Mouse (Mus musculus) forebrain, embryonic 15.5 days (tissue): ENCODE measurements around the gene Gm17622. TPM values are rescaled to one million over a fixed set of nuclear protein-coding genes. Genes with fewer than 3 reads are reported as not detected.

ENCODE experiments used
- ATAC-seq: fragments of 200-750 bp; cut with Nextera tagmentation; replicated peaks from 2 replicates; pipeline ENCODE4 v1.8.0; 2017; ENCODE audit warnings: mild to moderate bottlenecking, moderate TSS enrichment, moderate library complexity
- H3K27ac ChIP-seq: fragments of 300-500 bp; sonication (generic); replicated peaks from 2 replicates; pipeline ENCODE4 v1.5.1; 2015; ENCODE audit warnings: mild to moderate bottlenecking, inconsistent platforms
- H3K27me3 ChIP-seq: fragments of 300-500 bp; sonication (generic); 2 replicates; pipeline ENCODE4 v1.6.1; 2015; ENCODE audit warnings: inconsistent platforms
- H3K36me3 ChIP-seq: fragments of 300-500 bp; sonication (generic); 2 replicates; pipeline ENCODE4 v1.6.1; 2015; ENCODE audit warnings: mild to moderate bottlenecking, inconsistent platforms
- H3K4me1 ChIP-seq: fragments of 300-500 bp; sonication (generic); 2 replicates; pipeline ENCODE4 v1.6.1; 2015; ENCODE audit warnings: inconsistent platforms
- H3K4me2 ChIP-seq: fragments of 300-500 bp; sonication (generic); replicated peaks from 2 replicates; pipeline ENCODE4 v1.6.1; 2015; ENCODE audit warnings: mild to moderate bottlenecking, inconsistent platforms
- H3K4me3 ChIP-seq: fragments of 300-500 bp; sonication (generic); 2 replicates; pipeline ENCODE4 v1.5.1; 2015; ENCODE audit warnings: mild to moderate bottlenecking, inconsistent platforms
- H3K9ac ChIP-seq: fragments of 300-500 bp; sonication (generic); replicated peaks from 2 replicates; pipeline ENCODE4 v1.6.1; 2015; ENCODE audit warnings: mild to moderate bottlenecking, inconsistent platforms
- H3K9me3 ChIP-seq: fragments of 300-500 bp; sonication (generic); 2 replicates; pipeline ENCODE4 v1.6.1; 2016; ENCODE audit warnings: inconsistent platforms
- WGBS: fragments of 180-500 bp; shearing (Covaris S2); methylation state at CpG from one replicate; pipeline ENCODE4 v1.1.7; 2015; ENCODE audit warnings: mixed read lengths; 5-methylcytosine and 5-hydroxymethylcytosine counted together
- polyA plus RNA-seq: library from polyadenylated mRNA; unstranded; fragments of >200 nt; fragmentation: Nextera tagmentation; extraction: Ambion mirVana; gene quantifications from 2 replicates; pipeline ENCODE4 v1.2.1, GENCODE M21; 2015

Gm17622 gene
- polyA plus RNA-seq, 1 experiment from 2014 or later = not detected

DNA sequence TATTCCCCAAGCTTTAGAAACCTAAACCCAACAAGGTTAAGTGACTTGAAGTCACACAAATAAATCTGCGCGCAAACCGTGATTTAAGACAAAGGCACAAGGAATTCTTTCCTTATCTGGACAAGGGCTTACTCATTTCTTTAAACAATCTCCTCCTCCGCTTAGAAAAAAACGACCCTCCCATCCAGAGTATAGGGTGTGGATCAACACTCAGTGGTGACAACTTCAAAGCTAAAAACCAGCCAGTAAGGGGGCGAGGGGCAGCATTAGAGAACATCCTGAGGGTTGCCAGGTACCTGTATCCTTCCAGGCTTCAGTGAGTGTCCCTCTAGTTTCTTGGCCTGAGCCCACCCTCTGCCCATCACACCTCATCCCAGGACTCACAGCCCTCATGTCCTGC lies 20.0 kb upstream of the Gm17622 start:
- H3K4me3 ChIP-seq = no peak overlapping the region
- H3K9me3 ChIP-seq = no peaks in the 10 kb centered on the region
- ATAC-seq = no peak
- H3K4me2 ChIP-seq = no peak overlapping the region
- H3K27ac ChIP-seq = no peak overlapping the region
- WGBS = 90% methylated on average over 6 of the region's 6 CpGs
- H3K27me3 ChIP-seq = no peaks in the 10 kb centered on the region
- no peak overlapping the region for H3K9ac ChIP-seq
- H3K4me1 ChIP-seq = no peaks in the 10 kb centered on the region
- H3K36me3 ChIP-seq = no peaks in the 10 kb centered on the region

- WGBS = 92% methylated on average over 14 of the region's 14 CpGs
- Histone ChIP-seq H3K4me2 (no peak within 1 kb of the TSS), H3K9ac (no peak within 1 kb of the TSS), H3K27me3 (no peaks in the 10 kb centered on the region), H3K27ac (no peak within 1 kb of the TSS), H3K36me3 (no peaks in the 10 kb centered on the region), H3K4me1 (no peaks in the 10 kb centered on the region), H3K4me3 (no peak within 1 kb of the TSS), H3K9me3 (no peaks in the 10 kb centered on the region)
- no peak for ATAC-seq
Measured at GRCm38 (mm10) chr13:96470957-96471356, 19.6 kb upstream of the Gm17622 start, which contains the start of gene Ankdd1b. Gene Ankdd1b, minus strand, starts transcription at chr13:96471198.

DNA sequence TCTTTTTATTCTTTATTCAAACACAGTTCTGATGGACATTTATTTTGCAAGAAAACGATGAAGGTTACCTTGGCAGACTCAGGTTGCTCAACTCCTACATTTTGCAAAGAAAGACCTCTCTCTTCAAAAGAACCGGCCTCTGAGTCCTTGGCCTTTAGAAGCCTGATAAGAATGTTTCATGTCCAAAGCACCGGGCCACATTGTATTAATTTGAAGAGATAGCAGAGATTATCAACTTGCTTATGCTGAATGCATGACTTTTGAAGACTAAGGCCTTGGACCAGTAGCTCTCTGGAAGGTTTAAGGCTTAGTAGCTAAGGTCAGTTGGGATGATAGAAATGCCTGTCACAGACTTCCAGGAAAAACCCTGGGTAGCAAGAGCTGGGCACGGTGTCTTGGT lies 13.3 kb upstream of the Gm17622 start:
- Histone ChIP-seq H3K4me2 (no peak overlapping the region), H3K9me3 (no peaks in the 10 kb centered on the region), H3K27ac (no peak overlapping the region), H3K9ac (no peak overlapping the region), H3K4me3 (no peak overlapping the region), H3K4me1 (no peaks in the 10 kb centered on the region), H3K27me3 (no peaks in the 10 kb centered on the region), H3K36me3 (no peaks in the 10 kb centered on the region)
- 95% methylated on average over 4 of the region's 4 CpGs for WGBS
- ATAC-seq = no peak

- Histone ChIP-seq H3K4me2 (no peak overlapping the region), H3K27ac (no peak overlapping the region), H3K36me3 (no peaks in the 10 kb centered on the region), H3K27me3 (no peaks in the 10 kb centered on the region), H3K9me3 (no peaks in the 10 kb centered on the region), H3K9ac (no peak overlapping the region), H3K4me3 (no peak overlapping the region), H3K4me1 (no peaks in the 10 kb centered on the region)
- WGBS = 94% methylated on average over 1 of the region's 1 CpGs
- no peak for ATAC-seq
Measured at GRCm38 (mm10) chr13:96478991-96479390, 11.5 kb upstream of the Gm17622 start.

DNA sequence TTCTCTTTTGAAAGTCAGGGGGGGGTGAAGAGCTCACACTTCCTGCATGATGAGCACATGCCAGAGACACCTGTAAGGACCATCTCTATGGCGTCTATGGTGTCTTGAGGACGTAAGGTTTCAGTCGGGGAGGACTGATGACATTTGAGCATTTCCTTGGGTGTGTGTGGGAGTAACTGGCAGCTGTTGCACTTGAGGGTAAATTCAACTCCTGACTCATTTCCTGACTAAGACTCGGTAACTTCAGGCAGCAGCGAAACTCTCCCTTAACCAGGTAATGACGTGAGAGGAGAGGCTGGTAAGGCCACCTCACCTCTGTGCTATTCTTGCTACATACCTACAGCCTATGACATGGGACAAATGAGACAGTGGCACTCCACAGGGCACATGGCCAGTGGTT lies 3.3 kb upstream of the Gm17622 start:
- H3K4me3 ChIP-seq = no peak overlapping the region
- no peak overlapping the region for H3K27ac ChIP-seq
- H3K27me3 ChIP-seq = no peaks in the 10 kb centered on the region
- H3K4me2 ChIP-seq = no peak overlapping the region
- no peak overlapping the region for H3K9ac ChIP-seq
- peaks cover 4% of the 10 kb centered on the region; the same call in 1 of the 2 replicates for H3K36me3 ChIP-seq
- no peaks in the 10 kb centered on the region for H3K9me3 ChIP-seq
- WGBS = 92% methylated on average over 6 of the region's 6 CpGs
- no peaks in the 10 kb centered on the region for H3K4me1 ChIP-seq
- ATAC-seq = no peak

DNA sequence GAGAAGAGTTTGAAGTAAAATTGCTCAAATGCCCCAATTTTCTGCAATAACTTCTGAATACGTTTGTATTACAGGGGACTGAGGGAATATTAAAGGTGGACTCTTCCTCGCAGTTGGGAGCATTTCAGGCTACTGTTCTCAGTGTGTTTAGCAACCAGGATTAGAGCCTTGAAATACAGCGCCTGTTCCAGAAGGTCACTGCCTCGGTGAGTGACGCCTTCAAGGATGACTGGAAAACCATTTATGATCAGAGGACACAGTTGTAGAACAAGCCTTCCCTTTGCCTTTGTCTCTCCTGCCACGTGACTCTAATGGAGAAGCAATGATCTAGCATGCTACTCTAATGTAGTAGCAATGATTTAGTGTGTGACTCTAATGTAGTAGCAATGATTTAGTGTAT lies 2.6 kb upstream of the Gm17622 start:
- no peak for ATAC-seq
- Histone ChIP-seq H3K36me3 (peaks cover 4% of the 10 kb centered on the region; the same call in 1 of the 2 replicates), H3K27ac (no peak overlapping the region), H3K4me2 (no peak overlapping the region), H3K4me3 (no peak overlapping the region), H3K27me3 (no peaks in the 10 kb centered on the region), H3K9ac (no peak overlapping the region), H3K4me1 (no peaks in the 10 kb centered on the region), H3K9me3 (no peaks in the 10 kb centered on the region)
- WGBS = 93% methylated on average over 6 of the region's 6 CpGs

GRCm38 (mm10) chr13:96496630-96497029 lies 6.1 kb downstream of the Gm17622 start:
- no peaks in the 10 kb centered on the region for H3K36me3 ChIP-seq
- no peak overlapping the region for H3K4me2 ChIP-seq
- no peaks in the 10 kb centered on the region for H3K4me1 ChIP-seq
- H3K27ac ChIP-seq = no peak overlapping the region
- WGBS = 76% methylated on average over 8 of the region's 8 CpGs
- ATAC-seq = no peak
- H3K27me3 ChIP-seq = no peaks in the 10 kb centered on the region
- H3K4me3 ChIP-seq = no peak overlapping the region
- H3K9me3 ChIP-seq = no peaks in the 10 kb centered on the region
- H3K9ac ChIP-seq = no peak overlapping the region

DNA sequence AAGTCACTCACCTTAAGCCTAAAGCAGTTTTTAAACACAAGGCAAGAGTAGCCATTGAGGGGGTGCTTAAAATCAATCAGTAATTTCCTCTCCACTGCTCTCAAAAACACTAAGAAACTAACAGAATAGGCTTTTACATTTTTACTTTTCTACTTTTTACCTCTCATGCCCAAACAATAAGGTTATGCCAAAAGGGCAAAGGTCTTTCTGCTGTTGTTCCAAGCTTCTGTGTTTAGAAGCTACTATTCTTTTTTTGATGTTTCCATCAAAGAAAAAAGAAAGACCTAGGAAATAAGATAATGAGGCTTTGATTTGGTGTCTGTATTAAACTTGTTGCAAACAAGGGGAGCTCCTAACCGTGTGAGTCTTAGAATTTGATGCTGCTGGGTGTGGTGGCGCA lies 9.4 kb downstream of the Gm17622 start:
- H3K4me3 ChIP-seq = no peak overlapping the region
- no peak overlapping the region for H3K9ac ChIP-seq
- H3K4me1 ChIP-seq = no peaks in the 10 kb centered on the region
- H3K4me2 ChIP-seq = no peak overlapping the region
- no peak overlapping the region for H3K27ac ChIP-seq
- 73% methylated on average over 2 of the region's 2 CpGs for WGBS
- no peaks in the 10 kb centered on the region for H3K9me3 ChIP-seq
- no peak for ATAC-seq
- no peaks in the 10 kb centered on the region for H3K36me3 ChIP-seq
- no peaks in the 10 kb centered on the region for H3K27me3 ChIP-seq

- WGBS = 84% methylated on average over 4 of the region's 4 CpGs
- H3K27me3 ChIP-seq = no peaks in the 10 kb centered on the region
- no peak overlapping the region for H3K4me3 ChIP-seq
- ATAC-seq = no peak
- H3K9me3 ChIP-seq = no peaks in the 10 kb centered on the region
- H3K27ac ChIP-seq = no peak overlapping the region
- no peaks in the 10 kb centered on the region for H3K36me3 ChIP-seq
- H3K9ac ChIP-seq = no peak overlapping the region
- H3K4me2 ChIP-seq = no peak overlapping the region
- no peaks in the 10 kb centered on the region for H3K4me1 ChIP-seq
Measured at GRCm38 (mm10) chr13:96505661-96506060, 15.1 kb downstream of the Gm17622 start.

DNA sequence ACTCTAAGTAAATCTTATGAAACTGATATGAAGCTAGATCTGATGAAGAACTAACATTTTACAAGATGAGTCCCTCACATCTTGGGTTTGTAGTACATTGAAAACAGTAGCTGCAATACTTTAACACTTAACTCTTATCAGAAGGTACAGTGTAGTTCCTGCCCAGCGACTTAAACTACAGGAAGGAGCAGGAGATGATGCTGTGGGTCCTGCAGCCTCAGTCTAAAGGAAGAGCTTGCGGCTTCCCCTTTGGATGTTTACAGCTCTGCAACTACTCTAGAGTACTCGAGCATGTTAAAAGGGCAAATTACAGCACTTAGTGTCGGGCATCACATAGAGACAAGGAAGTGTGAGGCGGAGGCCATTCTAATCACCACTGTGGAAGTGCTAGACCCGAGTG lies 15.8 kb downstream of the Gm17622 start:
- H3K27me3 ChIP-seq = no peaks in the 10 kb centered on the region
- 80% methylated on average over 6 of the region's 6 CpGs for WGBS
- no peak for ATAC-seq

GRCm38 (mm10) chr13:96507541-96507940 lies 17.0 kb downstream of the Gm17622 start:
- Histone ChIP-seq H3K4me3 (no peak overlapping the region), H3K9me3 (no peaks in the 10 kb centered on the region), H3K36me3 (no peaks in the 10 kb centered on the region), H3K27ac (no peak overlapping the region), H3K4me2 (no peak overlapping the region), H3K4me1 (no peaks in the 10 kb centered on the region), H3K9ac (no peak overlapping the region), H3K27me3 (no peaks in the 10 kb centered on the region)
- 91% methylated on average over 4 of the region's 4 CpGs for WGBS
- no peak for ATAC-seq

More for the DNA sequence above, 15.8 kb downstream of the Gm17622 start:
- no peaks in the 10 kb centered on the region for H3K36me3 ChIP-seq
- H3K4me3 ChIP-seq = no peak overlapping the region
- no peak overlapping the region for H3K9ac ChIP-seq
- no peak overlapping the region for H3K4me2 ChIP-seq
- H3K27ac ChIP-seq = no peak overlapping the region
- no peaks in the 10 kb centered on the region for H3K4me1 ChIP-seq
- no peaks in the 10 kb centered on the region for H3K9me3 ChIP-seq

DNA sequence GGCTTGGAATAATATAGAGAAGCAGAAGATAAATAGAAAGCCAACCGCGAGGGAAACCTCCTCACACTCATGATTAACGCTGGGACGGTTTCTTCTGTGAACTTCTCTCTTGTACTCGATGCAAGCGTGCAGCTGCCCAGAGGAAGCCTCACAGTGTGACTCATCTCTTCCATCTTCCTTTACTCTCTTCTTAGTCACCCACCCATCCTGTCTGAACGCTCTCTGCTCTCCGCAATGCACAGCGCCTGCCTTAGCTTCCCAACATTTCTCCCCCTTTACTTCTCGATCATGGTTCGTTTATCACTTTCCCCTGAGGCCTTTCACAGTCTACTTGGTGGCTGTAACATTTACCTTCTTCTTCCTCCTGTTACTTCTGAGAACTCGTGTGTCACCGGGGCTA lies 20.1 kb downstream of the Gm17622 start:
- no peak for ATAC-seq
- WGBS = 90% methylated on average over 13 of the region's 13 CpGs
- H3K36me3 ChIP-seq = no peaks in the 10 kb centered on the region
- no peaks in the 10 kb centered on the region for H3K4me1 ChIP-seq
- no peaks in the 10 kb centered on the region for H3K9me3 ChIP-seq
- H3K27ac ChIP-seq = no peak overlapping the region
- H3K4me3 ChIP-seq = no peak overlapping the region
- no peak overlapping the region for H3K9ac ChIP-seq
- no peaks in the 10 kb centered on the region for H3K27me3 ChIP-seq
- no peak overlapping the region for H3K4me2 ChIP-seq

- WGBS = 85% methylated on average over 1 of the region's 1 CpGs
- Histone ChIP-seq H3K4me1 (no peaks in the 10 kb centered on the region), H3K27ac (no peak overlapping the region), H3K9ac (no peak overlapping the region), H3K4me2 (no peak overlapping the region), H3K27me3 (no peaks in the 10 kb centered on the region), H3K4me3 (no peak overlapping the region), H3K9me3 (no peaks in the 10 kb centered on the region), H3K36me3 (no peaks in the 10 kb centered on the region)
- no peak for ATAC-seq
Measured at GRCm38 (mm10) chr13:96511262-96511661, 20.7 kb downstream of the Gm17622 start.
